Mouse (Mus musculus): ENCODE measurements around the gene Myo1e.

Gene Myo1e

GRCm38 (mm10) chr9:70439959-70440358 lies 232.8 kb downstream of the Myo1e start:
- DNase-seq: no peak

- no peak for DNase-seq
Measured at GRCm38 (mm10) chr9:70449072-70449471, 241.9 kb downstream of the Myo1e start.
